Mouse (Mus musculus) stomach, embryonic 14.5 days (tissue): ENCODE results near the gene Zfp12. TPM values are rescaled to one million over a fixed set of nuclear protein-coding genes. Genes with fewer than 3 reads are reported as not detected.

Source experiments
- ATAC-seq: fragments of 200-750 bp; cut with Nextera tagmentation; 2 replicates; pipeline ENCODE4 v1.8.0; 2017; ENCODE audit warnings: low read depth, moderate TSS enrichment; ENCODE audit not compliant: insufficient number of reproducible peaks, insufficient read depth, low FRiP score
- H3K27ac ChIP-seq: fragments of 300-500 bp; sonication (generic); 2 replicates; pipeline ENCODE4 v1.5.1; 2014; ENCODE audit warnings: mild to moderate bottlenecking, low read length, moderate library complexity, mixed read lengths
- H3K27me3 ChIP-seq: fragments of 300-500 bp; sonication (generic); 2 replicates; pipeline ENCODE4 v1.6.1; 2014; ENCODE audit warnings: low read length, control low read depth, mixed read lengths; ENCODE audit not compliant: control insufficient read depth, insufficient read depth
- H3K36me3 ChIP-seq: fragments of 300-500 bp; sonication (generic); 2 replicates; pipeline ENCODE4 v1.6.1; 2014; ENCODE audit warnings: mild to moderate bottlenecking, control low read depth, low read length, moderate library complexity, mixed read lengths; ENCODE audit not compliant: control insufficient read depth, insufficient read depth
- H3K4me1 ChIP-seq: fragments of 300-500 bp; sonication (generic); 2 replicates; pipeline ENCODE4 v1.6.1; 2014; ENCODE audit warnings: low read length, control low read depth, mixed read lengths; ENCODE audit not compliant: control insufficient read depth, insufficient read depth
- H3K4me2 ChIP-seq: fragments of 300-500 bp; sonication (generic); replicated peaks from 2 replicates; pipeline ENCODE4 v1.6.1; 2014; ENCODE audit warnings: low read depth, low read length, control low read depth
- H3K4me3 ChIP-seq: fragments of 300-500 bp; sonication (generic); 2 replicates; pipeline ENCODE4 v1.5.1; 2014; ENCODE audit warnings: low read depth, low read length, control low read depth
- H3K9ac ChIP-seq: fragments of 300-500 bp; sonication (generic); replicated peaks from 2 replicates; pipeline ENCODE4 v1.6.1; 2014; ENCODE audit warnings: low read depth, mild to moderate bottlenecking, control low read depth, low read length, moderate library complexity, mixed read lengths
- H3K9me3 ChIP-seq: fragments of 300-500 bp; sonication (generic); 2 replicates; pipeline ENCODE4 v1.6.1; 2016; ENCODE audit warnings: low read depth, low read length, control low read depth; ENCODE audit not compliant: control insufficient read depth
- WGBS: fragments of 180-500 bp; shearing (Covaris S2); extraction: QIAGEN DNeasy Blood & Tissue Kit; methylation state at CpG from one replicate; pipeline ENCODE4 v1.1.7; 2014; 5-methylcytosine and 5-hydroxymethylcytosine counted together
- polyA plus RNA-seq: library from polyadenylated mRNA; unstranded; fragments of >200 nt; fragmentation: Nextera tagmentation; extraction: Ambion mirVana; gene quantifications from 2 replicates; pipeline ENCODE4 v1.2.1, GENCODE M21; 2014

The Zfp12 gene
- polyA plus RNA-seq, 1 experiment from 2014 or later = 19.3 TPM

DNA sequence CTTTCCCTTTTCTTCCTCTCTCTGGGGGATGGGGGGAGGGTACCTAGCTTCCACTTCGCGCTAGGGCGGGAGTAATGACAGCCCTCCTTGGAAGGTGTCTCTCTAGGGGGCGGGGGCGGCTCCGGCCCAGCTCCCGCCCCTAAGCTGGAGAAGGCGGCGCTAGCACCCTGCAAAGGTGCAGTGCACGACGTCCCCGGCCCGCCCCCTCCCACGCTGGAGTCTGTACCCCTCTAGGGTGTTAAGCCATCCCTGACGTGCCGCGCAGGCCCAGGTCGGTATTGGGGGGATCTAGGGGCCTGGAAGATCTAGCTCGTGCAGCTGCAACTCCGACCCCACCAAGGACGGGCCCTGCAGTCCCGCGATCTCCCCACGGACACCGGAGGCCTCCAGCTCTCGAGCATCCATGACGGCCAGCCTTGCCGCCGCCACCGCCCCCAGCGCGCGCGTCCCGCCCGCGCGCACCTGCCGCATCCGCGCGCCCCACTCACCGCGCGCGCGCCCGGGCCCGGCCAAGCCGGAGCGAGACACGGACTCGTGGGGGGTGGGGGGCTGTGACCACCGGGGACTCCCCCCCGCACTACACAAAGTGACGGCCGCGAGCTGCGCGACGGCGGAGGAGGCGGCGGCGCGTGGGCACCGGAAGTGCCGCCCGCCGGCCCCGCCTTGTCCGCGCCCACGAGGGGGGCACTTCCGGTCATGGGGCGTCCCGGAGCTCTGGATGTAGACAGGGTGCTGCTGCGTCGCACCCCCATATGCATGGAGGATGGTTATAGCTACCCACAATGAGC, 34.6 kb downstream of the Zfp12 start, which contains the start of gene Zfp316:
Gene Zfp316, minus strand, starts transcription at position 660 of the 788 bp plus-strand sequence.
- no peaks in the 10 kb centered on the region for H3K27me3 ChIP-seq
- peak; percentile 83 for ATAC-seq
- peak within 1 kb of the TSS; percentile 92 for H3K4me2 ChIP-seq
- WGBS = under 1% methylated on average over 66 of the region's 79 CpGs
- H3K36me3 ChIP-seq = no peaks in the 10 kb centered on the region
- H3K4me1 ChIP-seq = 0 out of 2 replicates have a peak, but pooled peaks cover 6% of the 10 kb centered on the region
- peak within 1 kb of the TSS; percentile 73 for H3K9ac ChIP-seq
- H3K27ac ChIP-seq = peak within 1 kb of the TSS; percentile 15; the same call in 1 of the 2 replicates
- peak within 1 kb of the TSS; percentile 73 for H3K4me3 ChIP-seq
- H3K9me3 ChIP-seq = no peaks in the 10 kb centered on the region

DNA sequence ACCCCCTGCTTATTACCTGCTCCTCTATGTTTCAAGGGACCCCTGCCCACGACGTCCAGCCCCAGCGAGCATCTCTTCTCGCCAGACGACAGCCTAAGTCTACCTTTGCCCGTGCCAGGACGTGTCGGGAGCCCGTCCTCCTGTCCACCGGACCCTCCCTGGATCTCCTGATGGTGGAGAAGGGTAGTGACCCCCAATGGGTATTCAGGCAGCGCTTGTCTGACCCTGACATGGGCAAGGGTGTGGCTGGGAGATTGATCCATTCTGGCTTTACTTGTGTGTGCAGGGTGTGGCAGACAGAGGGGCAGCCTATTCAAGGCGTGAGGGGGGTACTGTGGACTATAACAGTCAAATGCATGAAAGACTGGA, 35.2 kb downstream of the Zfp12 start:
- peak; percentile 53 for ATAC-seq

DNA sequence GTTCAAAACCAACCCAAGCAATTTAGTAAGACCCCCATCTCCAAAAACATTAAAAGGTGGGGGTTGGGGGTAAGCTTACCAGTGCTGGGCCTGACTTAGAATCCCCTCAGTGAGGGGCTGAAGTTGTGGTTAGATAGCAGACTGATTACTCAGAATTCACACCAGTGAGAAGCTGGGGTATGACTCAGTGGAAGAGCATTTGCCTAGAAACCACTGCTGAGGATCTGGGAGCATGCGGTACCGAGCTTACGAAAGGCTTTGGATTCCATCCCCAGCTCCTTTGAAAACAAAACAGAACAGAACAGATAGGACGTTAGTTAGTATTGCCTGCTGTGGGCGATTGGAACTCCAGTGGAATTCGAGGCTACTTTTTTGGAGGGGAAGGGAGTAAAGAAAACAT, 36.7 kb downstream of the Zfp12 start:
- Histone ChIP-seq H3K9me3 (no peaks in the 10 kb centered on the region), H3K4me3 (no peak overlapping the region), H3K4me1 (0 out of 2 replicates have a peak, but pooled peaks cover 6% of the 10 kb centered on the region), H3K27me3 (no peaks in the 10 kb centered on the region), H3K36me3 (no peaks in the 10 kb centered on the region), H3K4me2 (no peak overlapping the region), H3K27ac (no peak overlapping the region), H3K9ac (no peak overlapping the region)
- WGBS = 85% methylated on average over 6 of the region's 6 CpGs
- no peak for ATAC-seq

More for the DNA sequence above, 35.2 kb downstream of the Zfp12 start:
- 0 out of 2 replicates have a peak, but pooled peaks cover 6% of the 10 kb centered on the region for H3K4me1 ChIP-seq
- H3K4me3 ChIP-seq = peak overlapping the region; percentile 73
- no peaks in the 10 kb centered on the region for H3K9me3 ChIP-seq
- peak overlapping the region; percentile 73 for H3K9ac ChIP-seq
- H3K4me2 ChIP-seq = peak overlapping the region; percentile 92
- 0 out of 2 replicates have a peak overlapping the region, but pooled peaks have one; percentile 10 for H3K27ac ChIP-seq
- WGBS = 3% methylated on average over 12 of the region's 12 CpGs
- H3K27me3 ChIP-seq = no peaks in the 10 kb centered on the region
- H3K36me3 ChIP-seq = no peaks in the 10 kb centered on the region

DNA sequence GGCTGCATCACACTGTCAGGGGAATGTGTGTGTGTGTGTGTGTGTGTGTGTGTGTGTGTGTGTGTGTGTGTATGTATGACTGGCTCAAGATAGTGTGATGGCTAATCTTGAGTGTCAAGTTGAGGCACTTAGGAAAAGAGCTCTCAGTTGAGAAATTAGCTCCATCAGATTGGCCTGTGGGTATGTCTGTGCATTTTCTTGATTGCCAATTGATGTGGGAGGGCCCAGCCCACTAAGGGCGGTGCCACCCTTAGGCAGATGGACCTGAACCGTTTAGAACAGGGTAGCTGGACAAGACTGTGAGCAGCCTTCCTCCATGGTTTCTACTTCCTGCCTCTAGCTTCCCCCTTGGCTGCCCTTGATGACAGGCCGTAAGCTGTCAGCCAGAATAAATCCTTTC, 37.1 kb downstream of the Zfp12 start:
- ATAC-seq = no peak
- no peak overlapping the region for H3K4me3 ChIP-seq
- 81% methylated on average over 3 of the region's 3 CpGs for WGBS
- no peak overlapping the region for H3K27ac ChIP-seq
- no peaks in the 10 kb centered on the region for H3K36me3 ChIP-seq
- no peaks in the 10 kb centered on the region for H3K9me3 ChIP-seq
- no peak overlapping the region for H3K4me2 ChIP-seq
- no peaks in the 10 kb centered on the region for H3K27me3 ChIP-seq
- H3K9ac ChIP-seq = no peak overlapping the region
- H3K4me1 ChIP-seq = 0 out of 2 replicates have a peak, but pooled peaks cover 6% of the 10 kb centered on the region

DNA sequence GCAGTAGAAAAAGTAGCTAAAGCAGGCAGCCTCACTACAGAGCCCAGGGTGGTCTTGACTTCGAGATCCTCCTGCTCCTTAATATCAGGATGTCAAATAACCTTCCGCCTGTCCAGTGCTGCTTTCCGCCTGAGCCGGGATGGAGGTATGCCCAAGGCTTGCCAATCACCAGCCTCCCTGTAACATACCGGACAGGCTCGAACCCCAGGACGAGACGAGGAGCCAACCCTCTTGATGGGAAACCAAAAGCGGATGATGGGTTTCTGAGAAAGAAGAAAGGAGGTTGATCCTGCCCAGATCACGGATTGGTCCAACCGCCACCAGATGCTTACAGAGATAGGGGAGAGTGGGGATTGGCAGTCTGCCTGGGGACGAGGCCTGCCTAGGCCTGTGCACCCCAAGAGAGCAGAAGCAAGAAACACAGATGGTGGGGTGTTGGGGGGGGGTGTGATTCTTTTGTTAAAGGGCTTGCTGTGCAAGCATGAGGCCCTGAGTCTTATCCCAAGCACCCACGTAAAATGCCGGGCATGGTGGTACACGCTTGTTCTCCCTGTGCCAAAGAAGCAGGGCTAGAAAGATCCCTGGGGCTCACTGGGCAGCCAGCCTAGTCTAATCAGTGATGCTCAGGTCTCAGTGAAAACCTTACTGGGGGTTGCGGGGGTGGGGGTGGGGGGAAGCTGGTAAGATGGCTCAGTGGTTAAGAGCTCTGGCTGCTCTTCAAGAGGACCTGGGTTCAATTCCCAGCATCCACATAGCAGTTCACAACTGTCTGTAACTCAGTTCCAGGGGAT, 37.8 kb downstream of the Zfp12 start:
- H3K4me3 ChIP-seq = no peak overlapping the region
- H3K4me2 ChIP-seq = no peak overlapping the region
- H3K4me1 ChIP-seq = 0 out of 2 replicates have a peak, but pooled peaks cover 6% of the 10 kb centered on the region
- H3K27me3 ChIP-seq = no peaks in the 10 kb centered on the region
- no peak for ATAC-seq
- H3K36me3 ChIP-seq = no peaks in the 10 kb centered on the region
- H3K9me3 ChIP-seq = no peaks in the 10 kb centered on the region
- WGBS = 89% methylated on average over 16 of the region's 16 CpGs
- H3K27ac ChIP-seq = no peak overlapping the region
- H3K9ac ChIP-seq = no peak overlapping the region

DNA sequence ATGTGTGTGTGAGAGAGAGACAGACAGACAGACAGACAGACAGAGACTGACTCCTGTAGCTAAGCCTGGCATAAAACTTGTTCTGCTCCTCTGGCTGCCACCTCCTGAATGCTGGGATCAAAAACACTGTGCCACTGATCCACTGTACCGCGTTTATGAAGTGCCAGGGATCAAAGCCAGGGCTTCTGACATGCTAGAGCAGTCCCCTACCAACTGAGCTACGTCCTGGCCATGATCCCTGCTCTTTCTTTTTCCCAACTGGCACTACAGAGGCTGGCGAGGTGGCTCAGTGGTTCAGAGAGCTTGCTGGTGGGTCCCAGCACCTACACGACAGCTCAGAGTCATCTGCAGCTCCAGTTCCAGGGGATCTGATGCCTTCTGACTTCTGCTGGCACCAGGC, 40.8 kb downstream of the Zfp12 start:
- H3K4me2 ChIP-seq = no peak overlapping the region
- H3K9me3 ChIP-seq = no peaks in the 10 kb centered on the region
- no peak overlapping the region for H3K4me3 ChIP-seq
- H3K27me3 ChIP-seq = no peaks in the 10 kb centered on the region
- no peak for ATAC-seq
- H3K4me1 ChIP-seq = no peaks in the 10 kb centered on the region
- no peak overlapping the region for H3K9ac ChIP-seq
- H3K36me3 ChIP-seq = no peaks in the 10 kb centered on the region
- no peak overlapping the region for H3K27ac ChIP-seq
- 56% methylated on average over 5 of the region's 5 CpGs for WGBS

DNA sequence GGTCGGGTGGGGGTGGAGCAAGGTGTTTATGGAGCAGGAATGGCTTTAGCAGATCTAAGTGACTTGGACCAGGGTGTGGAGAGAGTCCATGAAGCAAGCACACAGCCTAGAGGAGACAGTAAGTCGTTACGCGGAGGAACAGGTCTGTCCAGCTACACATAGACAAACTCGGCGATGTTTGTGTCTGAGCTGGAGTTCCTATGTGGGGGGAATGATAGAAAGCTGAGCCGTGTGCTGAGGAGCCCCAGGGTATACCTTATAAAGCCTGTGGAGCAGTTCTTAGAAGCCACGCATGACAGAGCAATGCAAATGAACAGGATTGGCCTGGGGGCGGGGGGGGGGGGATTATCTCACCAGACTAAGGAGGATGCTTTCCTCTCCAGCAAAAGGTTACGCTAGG, 44.3 kb downstream of the Zfp12 start:
- WGBS = 36% methylated on average over 10 of the region's 10 CpGs

DNA sequence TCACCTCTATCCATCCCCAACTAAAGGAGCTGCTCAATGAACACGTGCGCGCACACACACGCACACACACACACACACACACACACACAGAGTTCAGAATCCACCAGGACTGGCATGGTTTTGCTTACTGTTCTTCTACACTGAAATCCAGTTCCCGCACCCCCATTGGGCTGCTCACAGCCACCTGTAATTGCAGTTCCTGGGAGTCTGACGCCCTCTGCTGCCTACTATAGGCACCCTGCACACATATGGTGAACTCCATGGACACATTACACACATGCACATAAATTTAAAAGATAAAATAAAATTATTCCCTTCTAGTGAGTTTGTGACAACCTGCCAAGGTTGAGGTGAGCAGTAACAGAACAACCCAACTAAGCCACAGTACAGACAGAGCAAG, 49.8 kb downstream of the Zfp12 start:
- H3K36me3 ChIP-seq = no peaks in the 10 kb centered on the region
- 47% methylated on average over 6 of the region's 6 CpGs for WGBS
- H3K9ac ChIP-seq = no peak overlapping the region
- no peak overlapping the region for H3K4me3 ChIP-seq
- ATAC-seq = no peak
- no peak overlapping the region for H3K27ac ChIP-seq
- H3K27me3 ChIP-seq = peaks cover 24% of the 10 kb centered on the region
- no peak overlapping the region for H3K4me2 ChIP-seq
- 0 out of 2 replicates have a peak, but pooled peaks cover 6% of the 10 kb centered on the region for H3K4me1 ChIP-seq
- H3K9me3 ChIP-seq = no peaks in the 10 kb centered on the region

More for the DNA sequence above, 44.3 kb downstream of the Zfp12 start:
- Histone ChIP-seq H3K4me3 (no peak overlapping the region), H3K4me1 (no peaks in the 10 kb centered on the region), H3K27ac (no peak overlapping the region), H3K4me2 (no peak overlapping the region), H3K9ac (no peak overlapping the region), H3K9me3 (no peaks in the 10 kb centered on the region), H3K27me3 (no peaks in the 10 kb centered on the region), H3K36me3 (no peaks in the 10 kb centered on the region)
- no peak for ATAC-seq
